Mouse (Mus musculus): ENCODE data around the gene Mapk1ip1l.

DNA sequence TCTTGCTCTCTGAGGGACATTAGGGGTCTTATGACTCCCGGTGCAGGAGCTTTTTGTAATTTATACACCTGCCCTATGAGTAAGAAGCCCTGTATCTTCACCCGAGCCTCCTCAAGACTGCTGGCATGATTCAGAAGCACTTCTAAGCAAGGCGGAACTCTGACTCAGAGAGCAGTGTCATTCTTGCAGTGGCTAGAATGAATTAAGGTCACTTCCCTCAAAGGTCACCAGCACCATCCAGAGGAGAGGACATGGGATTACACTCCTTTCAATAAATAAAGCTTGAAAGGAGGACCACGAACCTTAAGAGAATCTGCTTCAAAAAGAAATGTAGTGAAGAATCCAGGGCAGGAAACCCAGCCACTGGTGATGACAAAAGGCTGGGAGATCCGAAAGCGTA, 48.2 kb upstream of the Mapk1ip1l start:
- TF ChIP-seq POLR2A (IDR thresholded peaks at IDR 0.05; ENCODE audit: insufficient read depth, low read depth, low read length): no peak
- peak; percentile 69 for TF ChIP-seq CTCF (IDR thresholded peaks at IDR 0.05)
- TF ChIP-seq EP300 (IDR thresholded peaks at IDR 0.05; ENCODE audit: insufficient read depth, low read depth, low read length): no peak
